Mouse (Mus musculus) kidney, postnatal 25 days (tissue): Measurements from ENCODE around the gene Erc2.

Experiments
- DNase-seq, 2 experiments: peaks; one replicate each; pipeline ENCODE4 v3.0.0; 2021; ENCODE audit warnings: mixed read lengths in 2 of 2

Erc2 gene

GRCm38 (mm10) chr14:28399897-28400296 is 777.7 kb downstream of the Erc2 start:
- no peak for DNase-seq

DNA sequence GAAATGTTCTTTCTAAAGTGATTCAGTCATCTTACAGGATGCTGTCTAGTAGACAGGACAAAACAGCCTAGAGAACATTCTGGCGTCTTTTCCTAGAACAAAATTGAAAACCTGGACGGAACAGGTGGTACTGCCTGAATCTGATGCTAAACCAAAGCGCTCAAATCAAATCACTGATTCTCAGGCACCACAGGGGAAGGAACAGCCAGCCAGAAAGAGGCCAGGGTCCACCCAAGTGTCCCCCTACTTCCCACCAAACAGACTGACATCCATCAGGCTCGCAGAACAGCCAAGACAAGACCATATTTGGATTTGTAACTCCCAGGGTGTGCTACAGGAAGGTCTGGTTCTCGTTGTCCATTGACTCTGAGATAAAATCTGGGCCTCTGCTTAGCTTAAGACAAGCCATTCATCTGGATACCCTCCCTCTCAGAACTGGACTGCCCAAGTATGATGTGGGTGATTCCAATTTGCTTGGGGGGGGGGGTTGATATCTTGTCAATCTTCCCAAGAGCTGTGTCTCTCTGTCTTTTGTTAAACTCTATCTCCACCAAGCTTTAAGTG is 783.1 kb downstream of the Erc2 start:
- no peak for DNase-seq

DNA sequence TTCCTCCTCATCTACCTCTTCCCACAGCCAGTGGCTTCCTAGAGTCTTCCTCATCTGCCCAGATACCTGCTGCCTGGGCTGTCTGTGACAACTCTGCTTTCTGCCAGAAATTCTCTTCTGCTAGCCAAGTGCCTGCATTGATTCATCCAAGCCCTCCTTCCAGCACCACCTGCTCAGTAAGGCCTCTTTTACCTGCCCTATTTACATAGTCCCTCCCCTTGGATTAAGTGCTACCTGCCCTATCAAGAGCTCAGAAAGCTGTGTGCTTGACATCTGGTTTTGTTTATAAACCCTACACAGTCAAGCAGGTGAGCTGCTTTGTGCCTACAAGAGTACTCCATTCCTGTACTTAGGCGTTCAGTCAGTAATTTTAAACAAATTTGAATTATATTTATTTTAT is 787.2 kb downstream of the Erc2 start:
- no peak for DNase-seq

- no peak for DNase-seq
Measured at GRCm38 (mm10) chr14:28409796-28410347, 787.6 kb downstream of the Erc2 start.

- DNase-seq, result no peak
Measured at GRCm38 (mm10) chr14:28410789-28411225, 788.6 kb downstream of the Erc2 start.

DNA sequence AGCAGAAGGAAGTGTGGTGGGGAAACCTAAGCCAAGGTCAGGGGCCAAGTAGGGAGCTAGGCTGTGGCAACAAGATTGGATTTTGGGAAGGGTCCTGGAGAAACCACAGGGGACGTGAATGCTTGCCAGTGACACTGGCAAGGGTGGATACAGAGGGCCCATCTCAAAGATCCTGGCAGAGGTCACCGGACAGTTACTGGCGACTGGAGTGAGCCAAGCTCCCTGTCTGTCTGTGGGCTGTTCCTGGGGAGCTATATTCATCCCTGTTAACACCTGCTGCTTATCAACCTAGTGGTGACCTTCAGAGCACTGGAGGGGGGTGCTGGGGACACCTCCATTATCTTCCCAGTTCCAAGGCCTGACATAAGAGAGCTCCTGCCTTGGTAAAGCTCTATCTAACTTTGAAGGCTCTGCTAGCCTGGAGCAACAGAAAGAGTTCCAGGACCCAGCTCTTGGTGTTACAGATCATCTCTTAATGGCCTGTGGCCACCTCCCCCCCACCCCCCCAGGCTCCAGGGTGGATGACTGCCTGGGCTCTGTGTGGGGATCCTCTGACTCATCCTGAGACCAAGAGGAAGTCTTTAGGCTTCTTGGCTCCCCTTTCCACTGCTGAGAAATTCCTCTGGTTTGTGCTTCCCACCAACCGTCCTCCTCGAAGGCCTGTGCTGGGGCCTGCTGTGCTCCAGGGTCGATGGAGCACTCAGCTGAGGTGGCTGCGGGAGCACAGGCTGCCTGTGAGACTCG is 790.2 kb downstream of the Erc2 start:
- DNase-seq, result no peak

- no peak for DNase-seq
Measured at GRCm38 (mm10) chr14:28413516-28413915, 791.3 kb downstream of the Erc2 start.

DNA sequence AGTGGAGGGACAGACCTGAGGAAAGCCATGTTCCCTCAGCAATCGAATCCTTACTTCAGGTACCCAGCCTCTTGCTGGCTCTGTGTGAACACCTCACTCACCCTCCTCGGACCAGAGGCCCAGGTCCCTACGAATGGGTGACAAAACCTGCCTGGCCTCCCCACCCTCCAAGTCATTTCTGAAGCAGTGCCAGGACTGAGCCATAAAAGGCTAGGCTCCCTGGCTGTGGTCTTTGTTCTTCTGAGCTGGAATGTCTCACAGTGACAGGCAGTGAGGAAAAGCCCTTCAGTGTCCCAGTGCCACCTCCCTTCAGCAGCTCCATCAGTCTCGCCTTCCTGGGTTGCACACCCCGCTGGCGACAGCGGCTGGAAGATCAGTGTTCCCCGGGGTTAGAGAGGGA is 794.8 kb downstream of the Erc2 start:
- DNase-seq, result peak in 1 of 2 experiments; percentile 11

DNA sequence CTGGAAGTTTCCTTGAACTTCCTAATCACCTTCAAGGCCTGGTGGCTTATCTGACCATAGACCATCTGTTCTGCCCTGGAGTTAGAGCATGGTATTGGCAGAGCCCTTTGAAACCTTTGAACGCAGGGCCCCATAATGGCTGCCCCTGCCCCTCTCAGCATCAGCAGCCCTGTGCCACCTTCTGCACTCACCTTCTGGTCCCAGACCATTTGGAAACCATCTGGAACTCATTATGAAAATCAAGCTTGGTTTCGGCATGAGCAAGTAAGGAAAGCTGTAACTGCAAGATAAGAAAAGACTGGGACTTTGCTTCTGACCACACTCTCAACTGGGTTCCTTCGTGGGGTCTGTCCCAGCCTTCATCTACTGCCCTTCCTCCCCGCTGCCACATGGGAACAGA is 796.3 kb downstream of the Erc2 start:
- DNase-seq, result no peak

- DNase-seq, result no peak
Measured at GRCm38 (mm10) chr14:28419188-28419587, 797.0 kb downstream of the Erc2 start.

DNA sequence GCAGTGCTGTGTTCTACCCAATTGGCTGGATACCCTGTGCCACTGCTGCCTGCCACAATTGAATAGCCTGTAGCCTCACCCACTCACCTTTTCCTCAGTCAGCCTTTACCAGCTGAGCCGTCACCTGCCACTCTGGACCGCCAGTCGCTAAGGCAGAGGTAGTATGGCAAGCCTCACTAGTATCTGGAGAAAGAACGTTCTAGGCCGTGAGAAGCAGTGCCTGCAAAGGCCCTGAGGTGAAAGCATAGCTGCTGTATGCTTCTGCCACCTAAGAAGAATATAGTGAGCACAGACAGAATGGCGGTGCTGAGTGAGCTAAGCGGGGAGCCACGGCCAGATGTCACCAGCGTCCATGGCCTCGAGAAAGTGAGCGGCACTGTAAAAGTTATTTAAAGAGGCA is 798.4 kb downstream of the Erc2 start:
- DNase-seq, result no peak

- DNase-seq, result no peak
Measured at GRCm38 (mm10) chr14:28426610-28427009, 804.4 kb downstream of the Erc2 start.

DNA sequence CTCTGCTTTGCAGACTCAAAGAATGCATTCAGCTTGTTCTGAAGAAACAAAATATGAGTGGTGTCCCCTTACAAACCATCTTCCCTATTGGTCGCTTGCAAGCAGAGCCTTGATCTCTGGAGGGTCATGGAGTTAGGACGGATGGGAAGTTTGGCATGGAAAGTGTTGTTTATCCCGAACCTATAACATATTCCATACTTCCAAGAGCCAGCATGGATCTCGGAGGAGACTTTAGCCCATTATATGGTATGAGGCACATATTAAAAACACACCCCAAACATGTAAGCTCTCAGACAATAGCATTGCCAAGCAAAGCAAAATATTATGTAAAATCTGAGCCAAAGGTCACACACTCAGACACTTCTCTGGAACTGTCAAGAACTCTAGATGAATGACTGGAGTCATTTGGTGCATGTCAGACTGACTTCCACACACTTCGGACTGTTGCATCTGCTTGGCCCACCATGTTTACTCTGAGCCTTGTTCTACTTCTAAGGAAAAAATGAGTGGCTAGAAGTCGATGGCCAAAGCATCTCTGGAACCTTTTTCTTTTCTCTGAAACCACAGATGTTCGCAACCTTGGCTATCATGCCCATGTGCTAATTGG is 809.6 kb downstream of the Erc2 start:
- no peak for DNase-seq

DNA sequence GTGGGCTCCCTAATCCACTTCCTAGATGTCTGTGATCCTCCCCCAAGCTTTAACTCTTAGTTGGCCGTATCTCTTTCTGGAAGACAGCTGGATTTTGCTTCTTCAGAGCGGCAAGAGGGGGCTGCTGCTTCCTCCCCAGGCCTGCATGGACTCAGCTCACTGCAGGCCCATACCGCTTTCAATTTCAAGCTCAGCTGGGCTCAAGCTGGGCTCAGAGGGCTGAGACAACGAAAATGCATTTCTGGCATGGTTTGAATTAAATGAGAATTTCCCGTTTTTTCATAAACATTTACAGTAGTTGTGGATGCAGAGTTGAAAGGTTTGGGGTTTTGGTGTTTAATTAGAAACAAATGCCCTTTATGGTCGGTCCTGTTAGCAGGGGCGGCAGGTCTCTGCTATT is 812.8 kb downstream of the Erc2 start:
- no peak for DNase-seq

- DNase-seq, result no peak
Measured at GRCm38 (mm10) chr14:28439171-28439570, 816.9 kb downstream of the Erc2 start.

GRCm38 (mm10) chr14:28441240-28441967 is 819.2 kb downstream of the Erc2 start:
- peak; percentile 18 to 43 for DNase-seq

- peak; percentile 29 to 52 for DNase-seq
Measured at GRCm38 (mm10) chr14:28443254-28443944, 821.2 kb downstream of the Erc2 start.

GRCm38 (mm10) chr14:28445737-28446136 is 823.5 kb downstream of the Erc2 start:
- DNase-seq, result peak in 1 of 2 experiments; percentile 8

GRCm38 (mm10) chr14:28451771-28452170 is 829.5 kb downstream of the Erc2 start:
- DNase-seq, result no peak

DNA sequence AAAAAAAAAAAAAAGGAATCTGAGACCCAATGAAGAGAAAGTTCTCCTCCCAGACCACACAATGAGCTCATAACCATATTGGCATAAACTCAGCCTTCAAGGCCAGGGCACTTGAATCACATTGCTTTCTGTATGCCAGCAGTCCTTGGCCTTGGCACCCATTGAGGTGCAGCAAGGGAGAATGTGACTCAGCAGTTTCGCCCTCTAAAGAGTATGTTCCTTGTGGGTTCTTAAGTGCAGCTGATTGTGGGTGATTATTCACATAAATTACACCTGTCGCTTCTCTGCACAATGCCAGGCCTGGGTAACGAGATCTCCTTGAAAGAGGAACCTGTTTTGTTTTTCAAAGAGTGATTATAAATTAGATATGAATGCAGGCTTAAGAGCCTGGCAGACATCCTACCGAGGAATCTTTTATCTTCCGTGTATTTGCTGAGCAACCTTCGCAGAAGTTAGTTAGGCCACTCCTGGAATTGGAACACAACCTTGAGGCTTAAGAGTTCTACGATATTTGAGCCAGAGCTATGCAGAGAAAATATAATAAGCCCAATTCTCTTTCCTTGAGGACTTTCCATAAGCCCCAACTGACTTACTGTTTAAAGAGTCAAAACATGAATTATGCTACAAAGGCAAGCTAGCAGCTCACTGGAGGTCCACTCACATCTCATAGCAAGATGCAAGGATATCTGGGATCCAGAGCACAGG is 834.3 kb downstream of the Erc2 start:
- peak; percentile 42 to 62 for DNase-seq

GRCm38 (mm10) chr14:28457428-28457827 is 835.2 kb downstream of the Erc2 start:
- no peak for DNase-seq

GRCm38 (mm10) chr14:28467956-28468355 is 845.7 kb downstream of the Erc2 start:
- peak in 1 of 2 experiments; percentile 34 for DNase-seq
